Mouse (Mus musculus) embryonic facial prominence, embryonic 13.5 days (tissue): ENCODE measurements around the gene Lrwd1. TPM values are rescaled to one million over a fixed set of nuclear protein-coding genes. Genes with fewer than 3 reads are reported as not detected.
"Not testable (repeated sequence)": the region's sequence is repeated elsewhere in the genome, so short reads cannot be mapped to it uniquely, and the experiment has no call there.

Experiments used
- ATAC-seq: fragments of 200-750 bp; cut with Nextera tagmentation; 2 replicates; pipeline ENCODE4 v1.8.0; 2017; ENCODE audit warnings: low read depth; ENCODE audit not compliant: insufficient number of reproducible peaks, insufficient read depth, low FRiP score, low TSS enrichment
- H3K27ac ChIP-seq: fragments of 300-500 bp; sonication (generic); 2 replicates; pipeline ENCODE4 v1.5.1; 2015; ENCODE audit warnings: moderate library complexity, mild to moderate bottlenecking, inconsistent platforms
- H3K27me3 ChIP-seq: fragments of 300-500 bp; sonication (generic); 2 replicates; pipeline ENCODE4 v1.6.1; 2015; ENCODE audit warnings: mild to moderate bottlenecking, inconsistent platforms
- H3K36me3 ChIP-seq: fragments of 300-500 bp; sonication (generic); 2 replicates; pipeline ENCODE4 v1.6.1; 2015; ENCODE audit warnings: mild to moderate bottlenecking, inconsistent platforms
- H3K4me1 ChIP-seq: fragments of 300-500 bp; sonication (generic); 2 replicates; pipeline ENCODE4 v1.6.1; 2015; ENCODE audit warnings: inconsistent platforms
- H3K4me2 ChIP-seq: fragments of 300-500 bp; sonication (generic); 2 replicates; pipeline ENCODE4 v1.6.1; 2015; ENCODE audit warnings: moderate library complexity, mild to moderate bottlenecking, inconsistent platforms
- H3K4me3 ChIP-seq: fragments of 300-500 bp; sonication (generic); 2 replicates; pipeline ENCODE4 v1.5.1; 2015; ENCODE audit warnings: mild to moderate bottlenecking, inconsistent platforms
- H3K9ac ChIP-seq: fragments of 300-500 bp; sonication (generic); 2 replicates; pipeline ENCODE4 v1.6.1; 2015; ENCODE audit warnings: mild to moderate bottlenecking, inconsistent platforms
- H3K9me3 ChIP-seq: fragments of 300-500 bp; sonication (generic); 2 replicates; pipeline ENCODE4 v1.6.1; 2016; ENCODE audit warnings: inconsistent platforms
- WGBS: fragments of 180-500 bp; shearing (Covaris S2); methylation state at CpG from one replicate; pipeline ENCODE4 v1.1.7; 2015; ENCODE audit warnings: mixed read lengths; 5-methylcytosine and 5-hydroxymethylcytosine counted together
- polyA plus RNA-seq: library from polyadenylated mRNA; unstranded; fragments of >200 nt; fragmentation: Nextera tagmentation; extraction: Ambion mirVana; gene quantifications from 2 replicates; pipeline ENCODE4 v1.2.1, GENCODE M21; 2015

Lrwd1 gene
- polyA plus RNA-seq, 1 experiment from 2014 or later: 42.1 TPM

DNA sequence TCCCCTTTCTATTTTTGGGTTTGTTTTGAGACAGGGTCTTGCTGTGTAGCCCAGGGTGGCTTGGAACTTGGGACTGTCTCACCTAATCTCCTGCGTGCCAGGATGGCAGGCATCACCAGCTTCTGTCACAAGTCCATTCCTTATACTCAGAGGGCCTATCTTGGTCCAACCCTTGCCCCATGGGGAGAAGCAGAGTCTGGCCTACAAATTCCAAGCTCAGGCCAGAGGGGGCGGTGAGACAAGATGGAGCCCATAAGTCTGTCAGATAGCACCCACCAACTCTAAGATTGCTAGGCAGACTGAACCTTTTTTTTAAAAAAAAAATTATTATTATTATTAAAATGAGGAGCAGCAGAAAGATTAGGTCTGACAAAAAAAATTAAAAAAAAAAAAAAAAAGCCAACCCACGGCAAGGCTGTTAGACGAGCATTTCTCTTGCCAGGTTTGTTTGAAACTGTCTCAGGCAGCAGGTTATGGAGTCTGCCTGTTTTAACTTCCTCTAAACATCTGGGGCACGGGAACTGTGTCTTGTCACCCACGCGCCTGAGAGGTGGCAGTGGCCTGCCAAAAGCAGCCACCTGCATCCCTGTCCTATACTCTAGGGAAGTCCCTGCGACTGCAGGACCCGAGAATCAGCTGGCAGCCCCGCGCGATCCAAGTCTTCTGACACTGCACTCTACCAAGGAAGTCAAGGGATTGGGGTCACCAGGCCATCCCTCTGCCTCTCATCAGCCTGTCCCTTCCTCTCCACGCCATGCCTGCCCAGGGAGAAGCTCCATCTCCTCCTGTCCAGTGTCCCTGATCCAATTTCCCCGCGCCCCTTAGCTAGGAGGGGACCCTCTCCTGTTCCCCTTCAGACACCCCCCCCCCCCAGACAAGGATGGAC is 34.0 kb upstream of the Lrwd1 start:
- 11% methylated on average over 15 of the region's 15 CpGs for WGBS
- Histone ChIP-seq H3K27me3 (no peaks in the 10 kb centered on the region), H3K9me3 (no peaks in the 10 kb centered on the region), H3K4me2 (peak overlapping the region; percentile 92), H3K36me3 (peaks cover 12% of the 10 kb centered on the region), H3K4me1 (peaks cover 24% of the 10 kb centered on the region), H3K4me3 (peak overlapping the region; percentile 62), H3K27ac (0 out of 2 replicates have a peak overlapping the region, but pooled peaks have one; percentile 75), H3K9ac (peak overlapping the region; percentile 81)
- peak; percentile 7; the same call in 1 of the 2 replicates for ATAC-seq

- 94% methylated on average over 3 of the region's 3 CpGs for WGBS
- H3K27me3 ChIP-seq: no peaks in the 10 kb centered on the region
- no peaks in the 10 kb centered on the region for H3K9me3 ChIP-seq
- no peak overlapping the region for H3K4me2 ChIP-seq
- no peak for ATAC-seq
- no peak overlapping the region for H3K4me3 ChIP-seq
- no peak overlapping the region for H3K9ac ChIP-seq
- H3K4me1 ChIP-seq: peaks cover 16% of the 10 kb centered on the region
- peaks cover 12% of the 10 kb centered on the region for H3K36me3 ChIP-seq
- H3K27ac ChIP-seq: no peak overlapping the region
These were observed 32.2 kb upstream of the Lrwd1 start for GRCm38 (mm10) chr5:136168071-136168470.

DNA sequence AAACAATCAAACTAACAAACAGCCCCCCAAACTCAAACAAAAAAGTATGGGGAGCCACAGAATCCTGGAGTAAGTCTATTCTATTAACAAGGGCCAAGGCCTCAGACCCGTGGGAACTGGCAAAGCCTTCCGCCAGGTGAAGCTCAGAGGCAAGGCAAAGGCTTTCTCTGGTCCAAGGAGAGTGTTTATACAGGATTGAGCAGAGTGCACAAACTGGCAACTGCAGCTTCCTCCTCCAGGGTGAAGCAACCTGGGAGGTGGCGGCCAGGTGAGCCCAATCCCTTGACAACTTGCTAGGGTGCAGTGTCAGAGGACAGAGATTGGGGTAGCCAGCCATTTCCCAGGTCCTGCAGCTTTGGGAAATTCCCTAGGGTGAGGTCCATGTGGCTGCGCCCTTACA is 31.4 kb upstream of the Lrwd1 start:
- ATAC-seq: no peak
- Histone ChIP-seq H3K4me1 (peaks cover 16% of the 10 kb centered on the region), H3K4me3 (no peak overlapping the region), H3K9me3 (no peaks in the 10 kb centered on the region), H3K36me3 (peaks cover 12% of the 10 kb centered on the region), H3K27ac (no peak overlapping the region), H3K27me3 (no peaks in the 10 kb centered on the region), H3K9ac (no peak overlapping the region), H3K4me2 (no peak overlapping the region)
- WGBS: 93% methylated on average over 4 of the region's 4 CpGs

DNA sequence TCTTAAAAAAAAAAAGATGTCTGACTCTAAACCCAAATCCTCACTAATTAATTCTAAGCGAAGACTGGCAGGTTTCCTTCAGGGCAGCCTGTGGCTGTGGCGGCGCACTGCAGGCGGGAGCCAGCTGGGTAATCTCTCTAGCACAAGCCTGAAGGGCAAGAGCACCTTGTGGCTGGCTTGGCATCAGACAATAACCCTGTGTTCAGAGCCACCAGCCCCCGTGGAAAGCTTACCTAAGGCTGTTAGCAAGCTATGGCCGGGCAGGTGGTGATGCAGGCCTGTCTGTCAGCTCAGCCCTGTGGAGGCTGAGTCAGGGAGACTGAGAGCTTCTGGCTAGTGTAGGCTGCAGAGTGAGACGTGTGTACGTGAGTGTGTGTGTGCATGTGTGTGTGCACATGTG is 29.4 kb upstream of the Lrwd1 start:
- Histone ChIP-seq H3K9ac (no peak overlapping the region), H3K27ac (no peak overlapping the region), H3K9me3 (no peaks in the 10 kb centered on the region), H3K27me3 (no peaks in the 10 kb centered on the region), H3K36me3 (peaks cover 21% of the 10 kb centered on the region), H3K4me3 (no peak overlapping the region), H3K4me2 (no peak overlapping the region), H3K4me1 (peaks cover 4% of the 10 kb centered on the region; the same call in 1 of the 2 replicates)
- 68% methylated on average over 8 of the region's 8 CpGs for WGBS
- no peak for ATAC-seq

DNA sequence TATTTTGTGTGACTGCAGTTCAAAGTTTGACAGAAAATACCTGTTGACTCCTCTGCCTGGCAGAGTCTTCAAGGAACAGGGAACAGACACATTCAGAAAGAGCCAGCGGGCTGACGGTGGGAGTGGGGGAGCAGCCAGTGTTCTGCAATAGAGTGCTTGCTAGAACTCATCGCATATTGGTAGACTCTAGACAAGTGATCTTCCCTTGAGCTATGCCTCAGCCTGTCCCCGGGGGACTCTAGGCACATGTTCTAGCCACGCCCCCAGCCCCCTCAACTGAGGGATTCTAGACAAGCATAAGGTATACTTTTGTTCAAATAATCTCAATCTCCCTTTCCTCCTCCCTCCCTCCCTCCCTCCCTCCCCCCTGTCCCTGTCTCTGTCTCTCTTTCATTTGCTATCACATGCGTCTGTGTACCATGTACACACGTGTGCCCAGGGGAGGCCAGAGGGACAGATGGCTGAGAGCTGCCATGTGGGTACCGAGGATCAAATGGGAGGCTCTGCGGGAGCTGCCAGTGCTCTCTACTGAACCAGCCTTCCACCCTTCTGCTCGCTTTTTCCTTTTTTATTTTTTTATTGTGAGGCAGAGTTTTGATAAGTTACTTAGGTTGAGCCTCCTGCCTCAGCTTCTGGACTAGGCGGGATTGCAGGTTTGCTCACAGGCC is 28.1 kb upstream of the Lrwd1 start:
- no peak overlapping the region for H3K4me2 ChIP-seq
- H3K4me3 ChIP-seq: no peak overlapping the region
- no peak overlapping the region for H3K27ac ChIP-seq
- WGBS: 82% methylated on average over 11 of the region's 11 CpGs
- H3K36me3 ChIP-seq: peaks cover 23% of the 10 kb centered on the region
- no peak for ATAC-seq
- no peaks in the 10 kb centered on the region for H3K27me3 ChIP-seq
- H3K9me3 ChIP-seq: no peaks in the 10 kb centered on the region
- H3K9ac ChIP-seq: no peak overlapping the region
- no peaks in the 10 kb centered on the region for H3K4me1 ChIP-seq

DNA sequence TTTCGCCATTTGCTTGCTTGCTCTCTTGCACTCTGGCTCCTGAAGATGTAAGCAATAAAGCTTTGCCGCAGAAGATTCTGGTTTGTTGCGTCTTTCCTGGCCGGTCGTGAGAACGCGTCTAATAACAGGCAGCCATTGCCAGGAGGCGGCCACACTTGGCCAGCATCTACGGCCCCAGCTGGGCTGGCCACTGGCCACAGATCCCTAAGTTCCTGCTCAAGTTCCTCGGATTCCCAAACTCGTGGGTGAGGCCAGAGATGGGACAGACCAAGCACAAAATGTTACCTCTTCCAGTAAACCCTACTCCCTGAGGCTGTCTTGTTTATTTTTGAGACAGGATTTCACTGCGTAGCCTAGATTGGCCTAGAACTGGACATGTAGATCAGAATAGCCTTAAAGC is 24.2 kb upstream of the Lrwd1 start:
- H3K4me3 ChIP-seq, H3K4me1 ChIP-seq, H3K27me3 ChIP-seq, ATAC-seq, H3K9me3 ChIP-seq, H3K4me2 ChIP-seq, H3K27ac ChIP-seq, H3K9ac ChIP-seq: not testable (repeated sequence)
- H3K36me3 ChIP-seq: peaks cover 11% of the 10 kb centered on the region; the same call in 1 of the 2 replicates
- 90% methylated on average over 11 of the region's 12 CpGs for WGBS

- no peak for ATAC-seq
- no peak overlapping the region for H3K27ac ChIP-seq
- 79% methylated on average over 5 of the region's 5 CpGs for WGBS
- no peak overlapping the region for H3K4me3 ChIP-seq
- no peaks in the 10 kb centered on the region for H3K9me3 ChIP-seq
- no peak overlapping the region for H3K4me2 ChIP-seq
- no peaks in the 10 kb centered on the region for H3K4me1 ChIP-seq
- H3K27me3 ChIP-seq: no peaks in the 10 kb centered on the region
- H3K9ac ChIP-seq: no peak overlapping the region
- peaks cover 4% of the 10 kb centered on the region; the same call in 1 of the 2 replicates for H3K36me3 ChIP-seq
These were observed 19.5 kb upstream of the Lrwd1 start for GRCm38 (mm10) chr5:136155399-136155798.

- WGBS: 81% methylated on average over 8 of the region's 8 CpGs
- no peaks in the 10 kb centered on the region for H3K27me3 ChIP-seq
- no peak overlapping the region for H3K27ac ChIP-seq
- H3K4me1 ChIP-seq: no peaks in the 10 kb centered on the region
- H3K36me3 ChIP-seq: no peaks in the 10 kb centered on the region
- H3K4me2 ChIP-seq: no peak overlapping the region
- no peaks in the 10 kb centered on the region for H3K9me3 ChIP-seq
- ATAC-seq: no peak
- H3K4me3 ChIP-seq: no peak overlapping the region
- H3K9ac ChIP-seq: no peak overlapping the region
These were observed 16.5 kb upstream of the Lrwd1 start for GRCm38 (mm10) chr5:136152365-136152764.

DNA sequence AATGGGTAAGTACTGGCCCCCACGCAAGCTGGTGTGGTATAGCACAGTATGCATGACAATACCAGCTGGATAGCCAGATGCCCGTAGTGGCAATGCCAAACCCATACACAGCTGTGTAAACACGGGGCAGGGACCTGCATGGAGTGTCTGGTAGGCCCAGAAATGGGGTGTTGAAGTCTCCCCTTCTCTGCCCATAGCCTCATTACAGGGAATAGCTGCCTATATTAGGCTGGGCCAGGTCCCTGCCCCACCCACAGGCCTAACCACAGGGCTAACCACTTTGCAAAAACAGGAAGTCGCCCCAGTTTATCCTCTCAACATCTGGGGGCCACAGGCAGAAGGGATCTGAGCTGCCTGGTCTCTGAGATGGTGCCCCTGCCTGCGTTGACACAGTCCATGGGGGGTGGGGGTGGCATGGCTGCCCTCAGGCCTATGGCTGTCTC is 13.3 kb upstream of the Lrwd1 start:
- H3K9ac ChIP-seq, ATAC-seq, H3K4me3 ChIP-seq, H3K27me3 ChIP-seq, H3K36me3 ChIP-seq, H3K4me1 ChIP-seq, H3K4me2 ChIP-seq, H3K27ac ChIP-seq, H3K9me3 ChIP-seq: not testable (repeated sequence)
- 75% methylated on average over 5 of the region's 5 CpGs for WGBS

DNA sequence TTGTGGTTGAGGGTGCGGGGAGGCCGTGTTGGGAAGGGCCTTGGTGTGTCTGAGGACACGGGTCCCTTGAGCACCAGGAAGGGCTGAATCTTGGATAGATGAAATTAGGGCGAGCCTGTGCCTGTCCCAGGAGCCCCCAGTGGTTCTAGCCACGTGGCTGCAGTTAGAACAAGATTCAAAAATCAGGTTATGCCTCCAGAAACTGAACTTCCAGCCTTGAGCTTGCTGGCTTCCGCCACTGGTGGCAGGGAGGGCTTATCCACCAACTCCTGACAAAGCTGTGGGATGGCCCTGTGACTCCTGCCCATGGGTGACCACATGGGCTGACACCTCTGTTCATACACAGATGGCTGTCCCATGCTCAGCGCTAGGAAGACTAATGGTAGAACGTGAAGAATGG is 11.8 kb upstream of the Lrwd1 start:
- no peak overlapping the region for H3K9ac ChIP-seq
- no peak overlapping the region for H3K4me2 ChIP-seq
- peaks cover 1% of the 10 kb centered on the region for H3K36me3 ChIP-seq
- no peaks in the 10 kb centered on the region; the same call in 1 of the 2 replicates for H3K9me3 ChIP-seq
- no peaks in the 10 kb centered on the region for H3K4me1 ChIP-seq
- ATAC-seq: no peak
- WGBS: 67% methylated on average over 8 of the region's 8 CpGs
- no peak overlapping the region for H3K27ac ChIP-seq
- H3K4me3 ChIP-seq: no peak overlapping the region
- no peaks in the 10 kb centered on the region for H3K27me3 ChIP-seq

GRCm38 (mm10) chr5:136146936-136147335 is 11.1 kb upstream of the Lrwd1 start:
- no peak overlapping the region for H3K27ac ChIP-seq
- ATAC-seq: no peak
- no peak overlapping the region for H3K4me3 ChIP-seq
- no peak overlapping the region for H3K4me2 ChIP-seq
- H3K27me3 ChIP-seq: no peaks in the 10 kb centered on the region
- H3K4me1 ChIP-seq: no peaks in the 10 kb centered on the region
- no peak overlapping the region for H3K9ac ChIP-seq
- peaks cover 9% of the 10 kb centered on the region for H3K36me3 ChIP-seq
- 96% methylated on average over 1 of the region's 1 CpGs for WGBS
- H3K9me3 ChIP-seq: no peaks in the 10 kb centered on the region; the same call in 1 of the 2 replicates
